Mouse (Mus musculus) embryo, embryonic 11.5 days (tissue): ENCODE results near the gene Tpsg1.

Experiments
- DNase-seq: peaks from one replicate; pipeline ENCODE4 v3.0.0-alpha.2; 2012; ENCODE audit warnings: low read depth, low spot score

Tpsg1 gene

GRCm38 (mm10) chr17:25368973-25369372 is at the start of gene Tpsg1:
Gene Tpsg1, plus strand, starts transcription at chr17:25369273.
- no peak for DNase-seq

GRCm38 (mm10) chr17:25320819-25321218 is 48.3 kb upstream of the Tpsg1 start:
- no peak for DNase-seq

- no peak for DNase-seq
These were observed 46.1 kb upstream of the Tpsg1 start for GRCm38 (mm10) chr17:25322930-25323329.

GRCm38 (mm10) chr17:25332321-25332720 is 36.8 kb upstream of the Tpsg1 start:
- DNase-seq, result no peak

GRCm38 (mm10) chr17:25333943-25334342 is 35.1 kb upstream of the Tpsg1 start:
- DNase-seq, result peak; percentile 63

- DNase-seq, result no peak
These were observed 30.9 kb upstream of the Tpsg1 start for GRCm38 (mm10) chr17:25338218-25338617.

GRCm38 (mm10) chr17:25340003-25340402 is 29.1 kb upstream of the Tpsg1 start:
- DNase-seq, result no peak

- no peak for DNase-seq
These were observed 27.6 kb upstream of the Tpsg1 start for GRCm38 (mm10) chr17:25341490-25341889.

- DNase-seq, result no peak
These were observed 23.6 kb upstream of the Tpsg1 start, which contains the start of gene Tpsab1 for GRCm38 (mm10) chr17:25345462-25345861. Gene Tpsab1, minus strand, starts transcription at chr17:25345562.

- no peak for DNase-seq
These were observed 7.8 kb upstream of the Tpsg1 start for GRCm38 (mm10) chr17:25361291-25361690.

- DNase-seq, result peak; percentile 8
These were observed 5.3 kb upstream of the Tpsg1 start for GRCm38 (mm10) chr17:25363726-25364125.

GRCm38 (mm10) chr17:25366005-25366404 is 3.1 kb upstream of the Tpsg1 start, which contains the start of gene Tpsb2:
Gene Tpsb2, plus strand, starts transcription at chr17:25366305.
- DNase-seq, result no peak

GRCm38 (mm10) chr17:25372491-25372890 is 3.4 kb downstream of the Tpsg1 start:
- no peak for DNase-seq

GRCm38 (mm10) chr17:25374011-25374410 is 4.9 kb downstream of the Tpsg1 start:
- DNase-seq, result no peak

GRCm38 (mm10) chr17:25394526-25394925 is 25.5 kb downstream of the Tpsg1 start:
- no peak for DNase-seq

- peak; percentile 75 for DNase-seq
These were observed 28.9 kb downstream of the Tpsg1 start for GRCm38 (mm10) chr17:25397804-25398519.

GRCm38 (mm10) chr17:25398520-25398838 is 29.4 kb downstream of the Tpsg1 start:
- DNase-seq, result no peak

- no peak for DNase-seq
These were observed 31.4 kb downstream of the Tpsg1 start for GRCm38 (mm10) chr17:25400443-25400842.

- DNase-seq, result no peak
These were observed 32.4 kb downstream of the Tpsg1 start for GRCm38 (mm10) chr17:25401491-25401890.

- DNase-seq, result no peak
These were observed 33.2 kb downstream of the Tpsg1 start for GRCm38 (mm10) chr17:25402224-25402623.

GRCm38 (mm10) chr17:25404190-25404589 is 35.1 kb downstream of the Tpsg1 start:
- DNase-seq, result no peak

GRCm38 (mm10) chr17:25405224-25405895 is 36.3 kb downstream of the Tpsg1 start:
- DNase-seq, result no peak

GRCm38 (mm10) chr17:25406011-25406441 is 37.0 kb downstream of the Tpsg1 start:
- no peak for DNase-seq
